Mouse (Mus musculus) heart, postnatal 25 days (tissue): Measurements from ENCODE around the gene Mpp6. TPM values are rescaled to one million over a fixed set of nuclear protein-coding genes. Genes with fewer than 3 reads are reported as not detected.

Experiments
- DNase-seq: peaks from one replicate; pipeline ENCODE4 v3.0.0; 2022; ENCODE audit warnings: low spot score
- intact Hi-C: fragments of 180-260 bp; cut with DNase I; formaldehyde crosslinking; loops from one replicate; pipeline ENCODE4 v1.15.1; 2025
- total RNA-seq, 2 experiments: library from RNA; stranded (reverse); gene quantifications; 2 replicates each; pipeline ENCODE4 v1.2.3; 2021

Gene Mpp6
- total RNA-seq, 2 experiments from 2014 or later, result 59.7 to 61.3 TPM

DNA sequence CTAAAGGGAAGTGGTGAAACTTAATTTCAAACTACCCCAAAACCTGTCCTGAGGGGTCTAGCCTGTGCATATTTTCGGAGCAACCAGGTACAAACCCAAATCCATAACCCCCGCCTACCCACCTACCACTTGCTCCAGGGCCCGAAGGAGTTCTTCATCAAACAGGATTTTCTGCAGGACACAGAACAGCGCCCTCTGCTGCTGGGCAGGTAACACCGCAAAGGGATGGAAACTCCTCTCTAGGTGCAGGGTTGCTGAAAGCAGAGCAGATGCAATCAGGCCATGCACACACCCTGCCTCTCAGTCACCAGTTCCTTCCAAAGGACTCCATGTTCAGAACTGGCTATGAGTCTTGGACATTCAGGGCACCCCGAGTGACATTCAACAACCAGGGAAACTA, 110.8 kb downstream of the Mpp6 start:
- DNase-seq, result no peak
- intact Hi-C loops, result no loop called here

DNA sequence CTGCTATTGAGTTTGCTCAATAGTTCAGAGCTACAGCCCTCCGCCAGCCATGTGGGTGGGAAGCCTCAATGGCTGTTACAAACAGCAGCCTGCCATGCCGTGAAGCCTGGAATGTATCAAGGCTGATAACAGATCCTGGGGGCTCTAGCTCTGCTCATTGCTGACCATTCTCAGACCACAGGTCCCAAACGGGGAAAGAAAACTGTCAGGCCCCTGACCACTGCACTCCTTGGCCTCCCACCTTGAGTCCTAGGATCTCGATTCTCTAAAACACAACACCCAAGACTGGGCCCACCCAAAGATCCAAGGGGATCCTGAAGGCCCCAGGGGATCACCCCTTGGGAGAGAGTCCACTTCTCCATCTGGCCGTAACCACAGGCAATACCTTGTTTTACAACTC, 112.3 kb downstream of the Mpp6 start:
- intact Hi-C loops, result no loop called here
- no peak for DNase-seq

DNA sequence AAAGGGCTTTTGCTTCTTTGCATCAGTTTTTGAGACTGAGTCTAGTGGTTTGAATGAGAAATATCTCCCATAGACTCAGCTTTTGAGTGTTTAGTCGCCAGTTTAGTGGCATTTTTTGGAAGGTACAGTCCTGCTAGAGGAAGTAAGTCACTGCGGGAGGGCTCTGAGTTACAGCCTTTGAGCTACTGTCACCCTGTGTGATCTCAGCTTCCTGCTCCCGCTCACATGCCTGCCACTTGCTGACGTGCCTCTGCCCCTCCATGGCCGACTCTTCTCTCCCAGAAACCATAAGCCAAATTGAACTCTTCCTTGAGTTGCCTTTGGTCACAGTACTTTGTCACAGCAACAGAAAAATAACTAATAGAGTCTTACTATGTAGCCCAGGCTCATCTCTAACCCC, 112.9 kb downstream of the Mpp6 start:
- intact Hi-C loops, result no loop called here
- DNase-seq, result no peak

DNA sequence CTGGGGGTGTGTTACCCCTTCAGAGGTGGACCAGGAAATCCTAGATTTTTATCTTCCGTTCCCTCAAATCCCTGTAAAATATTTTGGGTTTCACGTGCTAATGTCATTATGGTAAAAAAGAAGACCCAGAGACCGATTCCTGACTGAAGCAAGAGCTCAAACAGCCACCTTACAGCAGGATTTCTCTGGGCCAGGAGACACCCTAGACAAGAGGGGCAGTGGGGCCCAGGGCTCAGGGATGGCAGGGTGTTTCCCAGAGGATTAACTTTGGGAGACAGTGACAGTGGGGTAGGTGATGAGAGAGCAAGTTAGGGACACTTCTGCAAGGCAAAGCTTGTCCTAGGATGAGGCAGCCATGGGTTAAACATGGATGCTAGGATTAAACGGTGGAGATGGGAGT, 113.6 kb downstream of the Mpp6 start:
- intact Hi-C loops, result no loop called here
- no peak for DNase-seq

DNA sequence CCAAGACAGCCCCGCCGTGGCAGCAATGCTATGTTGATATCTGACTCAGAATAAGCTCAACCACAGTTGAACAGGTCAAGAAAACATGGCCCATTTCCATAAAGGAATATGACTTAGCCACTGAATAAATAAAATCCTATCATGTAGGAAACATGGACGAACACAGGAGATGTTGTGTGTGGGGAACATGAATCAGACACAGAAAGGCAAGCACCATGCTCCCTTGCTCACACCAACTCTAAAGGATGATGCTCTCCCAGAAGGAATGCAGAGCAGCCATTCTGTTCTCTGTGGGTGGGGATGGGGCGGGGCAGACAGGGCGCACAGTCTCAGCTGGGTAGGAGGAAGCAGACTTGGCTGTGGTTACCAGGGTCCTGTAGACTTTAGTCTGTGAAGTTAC, 115.2 kb downstream of the Mpp6 start:
- DNase-seq, result no peak
- intact Hi-C loops, result no loop called here

DNA sequence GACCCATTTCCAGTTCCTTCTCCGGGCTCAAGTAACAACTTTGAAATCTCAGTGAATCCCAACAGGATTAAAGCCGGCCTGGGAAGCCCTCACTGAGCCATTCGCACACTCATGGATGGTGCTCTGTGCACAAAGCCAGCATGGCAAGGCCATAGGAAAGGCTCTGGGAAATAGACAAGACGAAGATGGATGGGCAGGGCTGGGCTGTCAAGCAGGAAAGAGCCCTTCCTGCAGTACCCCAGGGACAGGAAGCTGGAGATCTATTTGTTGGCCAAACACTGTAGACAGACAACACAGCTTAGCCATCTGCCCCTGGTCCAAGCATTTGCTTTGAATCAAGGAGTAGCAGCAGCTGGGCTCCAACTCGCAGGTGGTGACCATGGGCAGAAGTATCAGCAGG, 118.1 kb downstream of the Mpp6 start:
- intact Hi-C loops, result no loop called here

DNA sequence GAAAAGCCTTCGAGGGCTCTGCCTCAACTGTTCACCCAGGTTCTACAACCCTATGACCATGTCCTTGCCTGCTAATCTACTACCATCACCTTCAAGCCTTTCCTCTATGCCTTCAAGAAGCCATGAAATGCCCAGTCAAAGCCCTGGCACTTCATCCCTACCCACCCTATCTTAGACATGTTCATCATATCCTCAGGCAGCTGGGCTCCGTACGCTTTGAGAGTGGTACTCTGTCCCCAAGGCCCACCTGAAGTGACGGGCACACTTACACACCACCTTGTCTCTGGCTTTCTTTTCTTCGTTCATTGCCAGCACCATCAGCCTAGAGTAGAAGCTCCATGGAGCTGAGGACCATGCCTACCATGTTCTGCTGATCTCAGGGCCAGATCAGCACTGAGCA, 121.2 kb downstream of the Mpp6 start:
- intact Hi-C loops, result no loop called here
- no peak for DNase-seq

More for the DNA sequence above, 118.1 kb downstream of the Mpp6 start:
- DNase-seq, result no peak

DNA sequence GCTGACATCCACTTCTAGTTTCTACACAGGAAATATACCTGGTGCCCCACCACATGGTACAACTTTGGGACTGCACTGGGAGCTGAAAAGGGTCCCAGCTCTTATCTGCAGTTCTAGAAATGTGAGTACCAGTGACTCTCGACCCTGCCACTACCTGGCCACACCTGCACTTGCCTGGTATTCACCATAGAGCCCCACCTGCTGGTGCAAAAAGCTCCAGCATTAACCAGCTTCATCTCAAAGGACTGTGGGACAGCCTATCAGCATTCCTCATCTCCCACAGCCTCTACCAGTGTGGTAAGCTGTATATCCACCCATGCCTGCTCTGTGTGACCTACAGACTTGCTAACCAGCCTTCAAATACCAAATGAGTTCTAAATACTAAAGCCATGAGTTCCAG, 122.9 kb downstream of the Mpp6 start:
- intact Hi-C loops, result no loop called here

DNA sequence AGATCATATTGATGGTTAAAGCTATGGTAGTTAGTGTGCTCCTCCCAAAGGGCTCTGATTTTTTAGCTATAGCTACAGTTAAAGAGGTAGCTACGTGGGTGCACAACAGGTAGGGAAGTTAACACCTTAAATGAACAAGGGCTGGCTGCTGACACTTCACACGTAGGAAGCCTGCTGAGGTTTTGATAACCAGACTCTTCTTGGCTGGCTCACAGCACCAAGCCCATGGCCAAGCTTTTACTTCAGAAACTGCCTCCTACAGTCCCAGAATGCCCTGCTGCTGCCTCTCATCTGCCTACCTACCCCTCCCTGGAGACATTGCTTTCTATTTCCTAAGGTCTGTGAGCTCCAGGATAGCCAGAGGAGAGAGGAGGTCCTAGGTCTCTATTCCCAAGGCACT, 127.9 kb downstream of the Mpp6 start:
- no peak for DNase-seq
- intact Hi-C loops, result no loop called here

More for the DNA sequence above, 122.9 kb downstream of the Mpp6 start:
- DNase-seq, result no peak

DNA sequence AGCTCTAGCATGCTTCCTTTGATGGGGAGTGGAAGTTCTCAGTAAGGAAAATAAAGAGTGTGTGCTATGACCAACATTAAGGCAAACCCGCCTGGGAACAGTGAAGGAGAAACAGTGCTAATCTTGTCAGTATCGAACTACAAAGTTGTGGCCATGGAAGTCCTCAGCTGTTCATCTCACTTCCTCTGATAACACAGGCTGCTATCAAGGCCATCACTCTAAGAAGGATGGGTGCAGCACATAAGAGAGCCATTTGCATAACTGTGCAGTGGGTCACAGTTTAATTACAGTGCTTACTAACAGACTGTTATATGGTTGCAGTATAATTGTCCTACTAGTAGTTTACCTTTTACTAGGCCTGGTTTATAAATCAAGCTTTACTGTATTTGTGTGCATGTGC, 129.9 kb downstream of the Mpp6 start:
- no peak for DNase-seq
- intact Hi-C loops, result no loop called here

DNA sequence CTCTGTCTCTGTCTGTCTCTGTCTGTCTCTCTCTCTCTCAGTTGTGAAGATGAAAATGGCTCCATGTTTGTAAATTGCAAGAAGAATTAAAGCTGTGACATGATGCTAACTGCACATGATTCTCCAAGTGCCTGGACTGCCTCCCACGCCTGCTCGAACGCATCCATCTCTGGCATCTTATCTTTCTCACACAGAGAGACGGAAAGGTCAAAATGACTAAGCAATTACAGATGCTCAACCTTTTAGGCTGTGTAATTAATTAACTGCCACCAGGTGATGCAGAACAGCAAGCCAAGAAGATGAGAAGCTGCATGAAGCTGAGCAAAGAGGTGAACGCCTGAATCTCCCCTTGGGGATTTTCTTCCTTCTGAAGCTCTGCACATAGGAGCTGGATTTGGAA, 130.4 kb downstream of the Mpp6 start:
- intact Hi-C loops, result no loop called here

DNA sequence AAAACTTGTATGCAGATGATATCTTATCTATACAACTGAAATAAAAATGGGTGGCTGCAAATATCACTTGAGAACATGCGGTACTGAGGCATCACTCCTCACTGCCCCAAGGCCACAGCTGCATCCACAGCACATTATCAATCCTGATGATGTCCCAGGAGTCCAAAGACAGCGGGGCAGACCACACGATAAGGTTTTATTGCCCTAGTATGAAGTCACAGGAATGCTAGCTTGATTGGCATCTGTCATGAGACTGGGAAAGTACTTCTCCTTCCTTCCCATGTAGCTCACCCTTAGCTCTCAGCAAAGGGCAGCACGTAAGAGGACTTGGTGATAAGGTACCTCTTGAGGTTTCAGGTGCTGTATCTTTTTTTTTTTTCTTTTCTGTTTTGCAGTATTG, 134.1 kb downstream of the Mpp6 start:
- DNase-seq, result no peak
- intact Hi-C loops, result no loop called here

More for the DNA sequence above, 130.4 kb downstream of the Mpp6 start:
- no peak for DNase-seq

DNA sequence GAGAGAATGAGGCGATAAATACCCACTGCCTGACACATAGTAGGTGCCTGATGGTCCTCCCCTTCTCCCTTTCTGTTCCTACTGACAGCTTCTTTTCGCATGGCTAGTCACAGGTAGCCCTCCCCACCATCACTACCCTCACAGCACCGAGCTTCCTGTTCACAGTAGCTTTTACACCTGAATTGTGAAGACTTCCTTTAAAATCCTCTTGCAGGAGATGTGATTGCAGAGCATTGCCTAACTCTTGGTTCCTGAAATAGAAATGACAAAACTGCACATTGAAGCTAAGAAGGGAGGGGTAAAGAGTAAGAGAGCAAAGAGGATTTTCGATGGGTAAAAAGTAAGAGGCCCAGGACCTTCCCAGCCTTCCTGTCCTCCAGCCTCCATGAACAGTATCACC, 134.9 kb downstream of the Mpp6 start:
- no peak for DNase-seq
- intact Hi-C loops, result no loop called here

DNA sequence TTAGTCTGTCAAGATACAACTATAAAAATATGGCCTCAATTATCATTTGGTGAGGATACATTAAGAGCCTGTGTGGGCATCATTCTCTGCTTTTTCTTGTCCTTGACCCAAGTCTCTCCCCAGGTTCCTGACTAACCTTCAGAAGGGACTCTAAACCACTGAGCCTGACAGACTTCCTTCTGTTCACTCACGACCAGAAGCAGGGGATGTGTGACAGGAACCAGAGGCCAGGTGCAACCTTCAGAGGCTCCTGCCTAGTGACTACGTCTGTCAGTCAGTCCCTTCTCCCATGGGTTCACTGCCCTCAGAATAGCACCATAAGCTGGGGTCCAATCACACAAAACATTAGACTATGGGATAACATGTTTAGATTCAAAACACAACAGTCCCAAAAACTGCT, 137.3 kb downstream of the Mpp6 start:
- DNase-seq, result no peak

DNA sequence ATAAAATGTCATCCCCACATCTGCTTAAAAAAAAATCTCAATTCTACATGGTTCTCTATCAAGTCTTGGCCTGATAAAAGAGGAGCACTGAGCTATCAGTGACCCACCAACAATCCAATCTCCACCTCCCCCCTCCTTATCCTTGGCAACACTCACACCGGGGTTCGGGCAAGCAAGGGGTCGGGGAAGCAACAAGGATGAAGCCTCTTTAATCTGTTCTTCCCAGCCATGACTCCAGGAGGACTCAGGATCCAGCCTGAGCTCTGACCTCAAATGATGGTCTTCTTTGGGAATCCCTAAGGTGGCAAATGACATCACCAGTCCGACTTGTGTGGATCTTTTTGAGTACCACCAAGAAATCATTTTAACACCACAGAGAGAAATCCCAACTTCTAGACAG, 137.8 kb downstream of the Mpp6 start:
- DNase-seq, result no peak
- intact Hi-C loops, result no loop called here

More for the DNA sequence above, 137.3 kb downstream of the Mpp6 start:
- intact Hi-C loops, result no loop called here

Other genes starting within 250 kb of the Mpp6 start
- gene Gsdme, start 153.6 kb downstream of the Mpp6 start, total RNA-seq, result under 1 TPM; 0.34 to 0.49 TPM